Mouse (Mus musculus) neural tube, embryonic 11.5 days (tissue): ENCODE measurements around the gene Mtfp1. TPM values are rescaled to one million over a fixed set of nuclear protein-coding genes. Genes with fewer than 3 reads are reported as not detected.

ENCODE experiments used
- ATAC-seq: fragments of 200-750 bp; cut with Nextera tagmentation; 2 replicates; pipeline ENCODE4 v1.8.0; 2017; ENCODE audit warnings: moderate number of reproducible peaks, mild to moderate bottlenecking, moderate TSS enrichment, moderate library complexity; ENCODE audit not compliant: insufficient read depth, low FRiP score, low TSS enrichment
- DNase-seq: peaks from one replicate; pipeline ENCODE4 v3.0.0-alpha.2; 2015; ENCODE audit warnings: low spot score
- H3K27ac ChIP-seq: fragments of 300-500 bp; sonication (generic); 2 replicates; pipeline ENCODE4 v1.5.1; 2014; ENCODE audit warnings: low read depth, mild to moderate bottlenecking, low read length
- H3K27me3 ChIP-seq: fragments of 300-500 bp; sonication (generic); 2 replicates; pipeline ENCODE4 v1.6.1; 2014; ENCODE audit warnings: mild to moderate bottlenecking, low read length, mixed read lengths; ENCODE audit not compliant: control insufficient read depth, insufficient read depth
- H3K36me3 ChIP-seq: fragments of 300-500 bp; sonication (generic); 2 replicates; pipeline ENCODE4 v1.6.1; 2014; ENCODE audit warnings: mild to moderate bottlenecking, low read length, moderate library complexity, mixed read lengths; ENCODE audit not compliant: control insufficient read depth, insufficient read depth
- H3K4me1 ChIP-seq: fragments of 300-500 bp; sonication (generic); 2 replicates; pipeline ENCODE4 v1.6.1; 2014; ENCODE audit warnings: low read length, mixed read lengths; ENCODE audit not compliant: control insufficient read depth, insufficient read depth
- H3K4me2 ChIP-seq: fragments of 300-500 bp; sonication (generic); 2 replicates; pipeline ENCODE4 v1.6.1; 2014; ENCODE audit warnings: low read depth, mild to moderate bottlenecking, moderate library complexity
- H3K4me3 ChIP-seq: fragments of 300-500 bp; sonication (generic); 2 replicates; pipeline ENCODE4 v1.5.1; 2014; ENCODE audit warnings: low read depth, low read length
- H3K9ac ChIP-seq: fragments of 300-500 bp; sonication (generic); 2 replicates; pipeline ENCODE4 v1.6.1; 2014; ENCODE audit warnings: mild to moderate bottlenecking, low read length
- H3K9me3 ChIP-seq: fragments of 300-500 bp; sonication (generic); 2 replicates; pipeline ENCODE4 v1.6.1; 2016; ENCODE audit warnings: low read length; ENCODE audit not compliant: control insufficient read depth
- WGBS: fragments of 180-500 bp; shearing (Covaris S2); extraction: QIAGEN DNeasy Blood & Tissue Kit; methylation state at CpG from one replicate; pipeline ENCODE4 v1.1.7; 2014; 5-methylcytosine and 5-hydroxymethylcytosine counted together
- polyA plus RNA-seq: library from polyadenylated mRNA; unstranded; fragments of >200 nt; fragmentation: Nextera tagmentation; extraction: Ambion mirVana; gene quantifications from 2 replicates; pipeline ENCODE4 v1.2.1, GENCODE M21; 2014

Mtfp1 gene
- polyA plus RNA-seq, 1 experiment from 2014 or later, result 6.7 TPM

- WGBS, result 89% methylated on average over 7 of the region's 7 CpGs
- no peak for DNase-seq
- no peaks in the 10 kb centered on the region for H3K4me1 ChIP-seq
- no peaks in the 10 kb centered on the region for H3K9me3 ChIP-seq
- H3K27ac ChIP-seq, result no peak overlapping the region
- no peak overlapping the region for H3K9ac ChIP-seq
- no peak for ATAC-seq
- no peak overlapping the region for H3K4me2 ChIP-seq
- H3K4me3 ChIP-seq, result no peak overlapping the region
- no peaks in the 10 kb centered on the region for H3K27me3 ChIP-seq
- no peaks in the 10 kb centered on the region for H3K36me3 ChIP-seq
Observed at GRCm38 (mm10) chr11:4078267-4078933, 16.8 kb downstream of the Mtfp1 start.

- no peaks in the 10 kb centered on the region for H3K27me3 ChIP-seq
- H3K27ac ChIP-seq, result no peak overlapping the region
- 17% methylated on average over 8 of the region's 8 CpGs for WGBS
- H3K36me3 ChIP-seq, result no peaks in the 10 kb centered on the region
- DNase-seq, result peak; percentile 65
- H3K4me2 ChIP-seq, result no peak overlapping the region
- H3K4me3 ChIP-seq, result no peak overlapping the region
- no peaks in the 10 kb centered on the region for H3K9me3 ChIP-seq
- H3K4me1 ChIP-seq, result no peaks in the 10 kb centered on the region
- no peak for ATAC-seq
- H3K9ac ChIP-seq, result no peak overlapping the region
Observed at GRCm38 (mm10) chr11:4076633-4077032, 18.6 kb downstream of the Mtfp1 start.

GRCm38 (mm10) chr11:4069664-4070063 is 25.6 kb downstream of the Mtfp1 start:
- Histone ChIP-seq H3K27ac (no peak overlapping the region), H3K4me3 (no peak overlapping the region), H3K9me3 (no peaks in the 10 kb centered on the region), H3K27me3 (no peaks in the 10 kb centered on the region), H3K4me2 (no peak overlapping the region), H3K4me1 (no peaks in the 10 kb centered on the region), H3K36me3 (no peaks in the 10 kb centered on the region), H3K9ac (no peak overlapping the region)
- DNase-seq, result no peak
- 80% methylated on average over 1 of the region's 1 CpGs for WGBS
- ATAC-seq, result no peak

GRCm38 (mm10) chr11:4064627-4065122 is 30.6 kb downstream of the Mtfp1 start, which contains the start of gene Sec14l3:
Gene Sec14l3 (plus strand): TSS chr11:4064841.
- no peak for ATAC-seq
- no peak within 1 kb of the TSS for H3K9ac ChIP-seq
- H3K9me3 ChIP-seq, result no peaks in the 10 kb centered on the region

GRCm38 (mm10) chr11:4062981-4063380 is 32.3 kb downstream of the Mtfp1 start:
- no peak for ATAC-seq
- 70% methylated on average over 6 of the region's 6 CpGs for WGBS
- no peak overlapping the region for H3K4me2 ChIP-seq
- no peak overlapping the region for H3K4me3 ChIP-seq
- H3K4me1 ChIP-seq, result no peaks in the 10 kb centered on the region
- H3K9me3 ChIP-seq, result no peaks in the 10 kb centered on the region
- H3K36me3 ChIP-seq, result no peaks in the 10 kb centered on the region
- DNase-seq, result no peak
- no peak overlapping the region for H3K9ac ChIP-seq
- H3K27ac ChIP-seq, result no peak overlapping the region
- no peaks in the 10 kb centered on the region for H3K27me3 ChIP-seq

More at GRCm38 (mm10) chr11:4064627-4065122, 30.6 kb downstream of the Mtfp1 start, which contains the start of gene Sec14l3:
- Histone ChIP-seq H3K4me2 (no peak within 1 kb of the TSS), H3K36me3 (no peaks in the 10 kb centered on the region), H3K4me1 (no peaks in the 10 kb centered on the region), H3K27me3 (no peaks in the 10 kb centered on the region), H3K27ac (no peak within 1 kb of the TSS), H3K4me3 (no peak within 1 kb of the TSS)
- DNase-seq, result no peak
- WGBS, result 81% methylated on average over 5 of the region's 5 CpGs

GRCm38 (mm10) chr11:4062523-4062922 is 32.7 kb downstream of the Mtfp1 start:
- Histone ChIP-seq H3K4me1 (no peaks in the 10 kb centered on the region), H3K27ac (no peak overlapping the region), H3K9me3 (no peaks in the 10 kb centered on the region), H3K4me2 (no peak overlapping the region), H3K9ac (no peak overlapping the region), H3K4me3 (no peak overlapping the region), H3K36me3 (no peaks in the 10 kb centered on the region), H3K27me3 (no peaks in the 10 kb centered on the region)
- DNase-seq (no peak), ATAC-seq (no peak)
- 90% methylated on average over 4 of the region's 4 CpGs for WGBS

GRCm38 (mm10) chr11:4060866-4061575 is 34.2 kb downstream of the Mtfp1 start:
- no peaks in the 10 kb centered on the region for H3K27me3 ChIP-seq
- no peaks in the 10 kb centered on the region for H3K36me3 ChIP-seq
- no peaks in the 10 kb centered on the region for H3K4me1 ChIP-seq
- no peak overlapping the region for H3K4me2 ChIP-seq
- H3K9me3 ChIP-seq, result no peaks in the 10 kb centered on the region
- DNase-seq (no peak), ATAC-seq (no peak)
- WGBS, result 83% methylated on average over 5 of the region's 5 CpGs
- no peak overlapping the region for H3K9ac ChIP-seq
- H3K27ac ChIP-seq, result no peak overlapping the region
- no peak overlapping the region for H3K4me3 ChIP-seq

- no peak overlapping the region for H3K4me3 ChIP-seq
- H3K9me3 ChIP-seq, result no peaks in the 10 kb centered on the region
- no peaks in the 10 kb centered on the region for H3K4me1 ChIP-seq
- ATAC-seq (no peak), DNase-seq (peak; percentile 74)
- no peaks in the 10 kb centered on the region for H3K36me3 ChIP-seq
- no peak overlapping the region for H3K27ac ChIP-seq
- no peak overlapping the region for H3K4me2 ChIP-seq
- H3K27me3 ChIP-seq, result no peaks in the 10 kb centered on the region
- WGBS, result 21% methylated on average over 5 of the region's 5 CpGs
- H3K9ac ChIP-seq, result no peak overlapping the region
Observed at GRCm38 (mm10) chr11:4053586-4053985, 41.7 kb downstream of the Mtfp1 start.

GRCm38 (mm10) chr11:4048438-4048837 is 46.8 kb downstream of the Mtfp1 start:
- WGBS, result 85% methylated on average over 6 of the region's 6 CpGs
- H3K36me3 ChIP-seq, result no peaks in the 10 kb centered on the region
- H3K27me3 ChIP-seq, result no peaks in the 10 kb centered on the region
- DNase-seq (no peak), ATAC-seq (no peak)
- no peaks in the 10 kb centered on the region for H3K9me3 ChIP-seq
- H3K4me3 ChIP-seq, result no peak overlapping the region
- H3K4me1 ChIP-seq, result no peaks in the 10 kb centered on the region
- H3K27ac ChIP-seq, result no peak overlapping the region
- no peak overlapping the region for H3K4me2 ChIP-seq
- no peak overlapping the region for H3K9ac ChIP-seq
